Mouse (Mus musculus): Measurements from ENCODE around the gene Xaf1.

DNA sequence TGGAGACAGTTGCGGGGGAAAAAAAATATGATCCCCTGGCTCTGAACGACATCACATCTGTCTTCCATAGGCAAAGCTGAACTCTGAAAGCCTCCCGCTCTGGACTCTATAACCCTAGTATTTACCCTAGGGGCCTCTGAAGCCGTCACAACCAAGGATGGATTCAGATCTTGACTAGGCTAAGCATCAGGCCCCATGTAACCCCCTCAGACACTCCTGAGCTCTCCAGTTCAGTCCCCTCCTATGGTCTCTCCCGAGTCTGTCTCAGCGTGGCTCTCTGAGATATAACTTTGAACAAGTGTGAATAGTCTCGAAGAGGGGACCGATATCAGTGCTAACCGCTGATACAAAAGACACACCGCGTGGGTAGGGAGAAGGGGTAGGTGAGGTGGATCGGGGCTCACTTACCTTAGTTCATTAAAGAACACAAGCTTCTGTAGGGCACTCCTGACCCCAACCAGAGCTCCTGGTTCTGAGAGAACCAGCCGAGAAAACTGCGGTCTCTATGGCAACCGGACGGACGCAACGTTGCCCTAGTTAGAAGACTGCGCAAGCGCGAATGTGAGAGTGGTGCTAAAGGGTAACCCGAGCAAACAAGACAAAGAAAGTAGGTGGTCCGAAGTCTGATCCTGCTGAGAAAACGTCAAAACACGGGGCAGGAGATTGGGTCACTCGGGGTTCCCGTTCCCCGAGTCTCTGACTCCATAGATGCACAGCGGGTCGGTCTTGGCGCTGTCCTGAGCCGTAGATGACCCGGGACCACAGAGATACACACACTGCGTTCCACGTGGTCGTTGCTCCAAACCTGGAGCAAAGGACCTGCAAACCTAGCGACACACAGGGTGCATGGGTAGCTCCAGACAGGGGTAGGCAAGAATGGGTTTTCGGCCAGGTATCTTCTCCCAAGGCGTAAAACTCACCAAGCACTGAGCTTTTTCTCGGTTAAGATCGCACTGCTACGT lies 60.2 kb downstream of the Xaf1 start:
- TF ChIP-seq POLR2A (IDR thresholded peaks at IDR 0.05; ENCODE audit: low read depth, low read length), result no peak
- no peak for TF ChIP-seq CTCF (conservative IDR thresholded peaks at IDR 0.05; ENCODE audit: insufficient read depth, insufficient read length, low read depth, low read length)
